Mouse (Mus musculus) Muller cell, postnatal 12 days (primary cell): ENCODE results near the gene Lgr4.

Experiments used
- DNase-seq: peaks from one replicate; pipeline ENCODE4 v3.0.0-alpha.2; 2015; ENCODE audit errors: inconsistent ontology term

Lgr4 gene

DNA sequence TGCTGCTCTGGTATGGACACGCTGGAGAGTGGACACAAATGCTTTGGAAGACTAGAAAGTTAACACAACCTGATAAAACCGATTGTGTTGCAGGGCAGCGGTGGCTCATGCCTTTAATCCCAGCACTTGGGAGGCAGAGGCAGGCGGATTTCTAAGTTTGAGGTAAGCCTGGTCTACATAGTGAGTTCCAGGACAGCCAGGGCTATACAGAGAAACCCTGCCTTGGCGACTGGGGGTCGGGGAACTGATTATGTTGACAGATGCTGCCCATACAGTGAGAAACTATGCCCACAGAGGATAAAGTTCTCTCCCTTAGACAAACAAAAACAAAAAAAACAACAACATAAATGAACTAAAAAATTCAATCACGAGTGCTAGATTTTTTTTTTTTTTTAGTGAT lies 99.6 kb downstream of the Lgr4 start:
- DNase-seq = no peak

- DNase-seq = peak; percentile 95
Measured at GRCm38 (mm10) chr2:110017616-110018505, 100.4 kb downstream of the Lgr4 start, which contains the start of gene Ccdc34. TSS of gene Ccdc34 (plus strand) at chr2:110017817.

- DNase-seq = peak; percentile 66
Measured at GRCm38 (mm10) chr2:110019656-110020055, 102.2 kb downstream of the Lgr4 start.

GRCm38 (mm10) chr2:110020430-110020829 lies 103.0 kb downstream of the Lgr4 start:
- DNase-seq = no peak

- DNase-seq = no peak
Measured at GRCm38 (mm10) chr2:110036265-110036664, 118.8 kb downstream of the Lgr4 start.

- DNase-seq = no peak
Measured at GRCm38 (mm10) chr2:110036665-110037064, 119.2 kb downstream of the Lgr4 start.

DNA sequence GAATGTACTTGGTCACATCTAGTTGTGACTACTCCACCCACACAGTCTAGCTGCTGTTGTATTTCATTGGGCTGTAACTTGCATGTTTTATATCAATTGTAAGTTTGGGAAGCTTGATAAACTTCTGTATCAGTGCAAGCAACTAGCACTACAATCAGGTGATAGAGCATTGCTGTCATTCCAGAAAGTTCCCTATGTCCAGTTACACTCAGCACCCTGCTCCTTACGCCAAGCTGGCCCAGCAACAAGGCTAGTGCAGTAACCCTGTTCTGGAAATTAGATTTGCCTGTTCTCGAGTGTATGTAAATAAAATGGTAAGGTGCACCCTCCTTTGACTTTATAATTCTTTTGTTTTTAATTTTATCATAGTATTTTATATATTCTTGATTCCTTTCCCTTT lies 119.8 kb downstream of the Lgr4 start:
- DNase-seq = peak; percentile 14

DNA sequence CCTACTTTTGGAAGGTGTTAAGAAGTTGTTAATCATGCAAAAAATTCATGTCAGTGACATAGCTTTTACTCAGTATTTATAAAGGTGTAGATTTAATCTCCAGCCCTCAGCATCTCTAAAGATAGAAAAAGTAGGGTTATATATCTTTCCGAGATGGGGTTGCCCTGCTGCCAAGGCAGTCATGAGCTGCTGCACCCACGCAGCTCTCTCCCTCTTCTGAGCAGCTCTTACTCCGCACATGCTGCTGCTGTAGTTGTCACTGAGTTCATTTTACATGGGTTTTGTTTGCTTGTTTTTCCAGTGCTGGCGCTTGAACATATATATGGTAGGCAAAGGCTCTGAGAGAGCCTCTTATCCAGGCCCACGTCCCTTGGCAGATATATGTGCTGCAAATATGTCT lies 120.9 kb downstream of the Lgr4 start:
- DNase-seq = no peak

- DNase-seq = no peak
Measured at GRCm38 (mm10) chr2:110042861-110043760, 125.7 kb downstream of the Lgr4 start.

- no peak for DNase-seq
Measured at GRCm38 (mm10) chr2:110058424-110058823, 141.0 kb downstream of the Lgr4 start.

GRCm38 (mm10) chr2:110063131-110063530 lies 145.7 kb downstream of the Lgr4 start:
- DNase-seq = peak; percentile 25
